Mouse (Mus musculus) kidney, postnatal 10 days (tissue): ENCODE data around the gene Gm20479.

Experiments
- DNase-seq: peaks from one replicate; pipeline ENCODE4 v3.0.0; 2021; ENCODE audit warnings: mixed read lengths

Gm20479 gene

DNA sequence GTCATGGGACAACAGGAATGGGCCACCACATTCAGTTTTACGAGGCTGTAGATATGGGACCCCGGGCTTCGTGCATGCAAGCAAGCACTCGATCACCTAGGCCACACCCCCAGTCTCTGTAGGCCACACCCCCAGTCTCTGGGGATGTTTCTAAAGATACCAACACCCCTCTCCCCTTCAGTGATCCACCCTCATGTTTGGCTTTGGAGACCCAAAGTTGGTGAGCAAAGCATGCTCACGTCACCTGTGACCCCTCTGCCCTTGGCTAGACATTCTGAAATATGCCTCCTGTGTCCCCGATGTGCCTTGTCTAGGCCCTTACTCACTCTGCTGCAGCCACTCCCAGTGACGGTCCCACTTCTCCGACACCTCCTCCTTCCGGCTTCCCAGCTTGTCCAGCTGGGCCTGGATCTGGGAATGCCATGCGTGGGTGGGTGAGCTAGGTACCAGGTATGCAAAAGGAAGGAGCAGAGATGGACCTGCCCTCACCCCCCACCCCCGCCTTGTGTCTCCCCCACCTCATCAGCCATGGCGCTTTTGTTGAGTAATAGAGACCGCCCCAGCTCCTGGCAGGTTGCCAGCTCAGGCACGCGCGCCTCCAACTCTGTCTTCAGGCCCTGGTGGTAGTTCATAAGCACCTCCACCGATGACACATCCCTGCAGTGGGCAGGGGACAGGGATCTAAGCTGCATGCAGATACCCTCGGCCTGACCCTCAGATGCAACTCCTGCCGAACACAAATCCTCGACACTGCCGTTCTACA is 9.0 kb upstream of the Gm20479 start:
- DNase-seq, result no peak

DNA sequence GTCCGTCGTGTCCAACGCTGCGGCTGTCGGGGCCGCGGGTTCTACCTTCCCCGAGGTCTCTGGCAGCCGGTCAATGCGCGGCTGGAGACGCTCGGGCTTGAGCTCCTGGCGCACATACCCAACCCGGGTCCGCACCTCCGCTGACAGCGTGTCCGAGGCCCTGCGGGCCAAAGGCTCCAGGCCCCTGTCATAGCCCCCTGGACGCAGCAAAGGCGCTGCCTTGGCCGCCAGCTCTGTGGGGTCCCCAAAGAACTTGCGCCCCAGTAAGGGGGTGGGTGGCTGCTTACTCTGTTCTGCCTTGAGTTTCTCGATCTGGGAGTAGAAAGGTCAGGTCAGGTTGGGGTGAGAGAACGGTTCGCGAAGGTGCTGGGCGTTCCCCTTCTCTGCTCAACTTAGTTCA is 7.2 kb upstream of the Gm20479 start:
- no peak for DNase-seq

DNA sequence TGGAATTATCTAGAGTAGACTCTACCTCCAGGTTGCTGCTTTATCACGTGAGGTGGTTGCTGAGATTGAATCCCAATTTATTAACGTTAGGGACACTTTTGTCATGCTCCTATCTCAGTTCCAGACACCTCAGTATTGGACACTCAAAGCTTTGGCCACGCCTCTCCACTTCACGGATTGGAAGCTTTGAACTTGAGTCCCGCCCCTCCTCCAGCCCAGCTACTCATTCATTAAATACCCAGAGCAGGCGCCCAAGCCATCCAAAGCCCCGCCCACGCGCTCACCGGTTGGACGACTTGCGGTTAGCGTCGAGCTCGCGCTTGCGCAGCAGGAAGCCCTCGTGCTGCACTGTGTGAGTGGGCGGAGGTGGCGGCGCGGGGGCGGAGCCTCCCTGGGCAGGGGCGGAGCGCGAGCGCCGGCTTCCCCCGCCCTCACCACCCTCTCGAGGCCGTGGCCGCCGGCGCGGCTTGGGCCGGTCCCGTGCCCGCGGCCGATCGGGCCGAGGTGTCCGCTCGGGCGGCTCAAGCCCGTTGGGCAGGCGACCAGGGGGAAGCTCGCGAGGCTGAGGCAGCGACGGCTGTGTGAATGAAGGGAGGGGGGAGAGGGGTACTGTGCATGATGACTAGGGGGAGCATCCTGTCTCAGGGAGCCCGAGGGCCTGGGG is 4.2 kb upstream of the Gm20479 start:
- DNase-seq, result peak; percentile 100

DNA sequence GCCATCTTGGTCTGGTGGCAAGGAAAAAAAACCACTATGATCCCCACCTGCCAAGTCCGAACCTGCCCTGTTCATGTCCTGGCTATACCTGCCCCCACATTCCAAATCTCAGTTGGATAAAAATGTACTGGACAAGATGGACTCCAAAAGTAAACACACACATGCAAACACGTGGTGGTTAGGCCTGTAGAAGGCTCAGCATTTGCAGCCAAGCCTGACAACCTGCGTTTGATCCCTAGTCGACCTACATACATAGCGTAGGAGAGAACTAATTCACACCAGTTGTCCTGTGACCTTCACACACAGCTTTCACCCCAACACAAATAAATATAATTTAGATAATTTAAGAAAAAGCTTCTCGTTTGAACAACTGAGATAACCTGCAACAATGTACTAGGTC is 3.5 kb upstream of the Gm20479 start:
- no peak for DNase-seq

DNA sequence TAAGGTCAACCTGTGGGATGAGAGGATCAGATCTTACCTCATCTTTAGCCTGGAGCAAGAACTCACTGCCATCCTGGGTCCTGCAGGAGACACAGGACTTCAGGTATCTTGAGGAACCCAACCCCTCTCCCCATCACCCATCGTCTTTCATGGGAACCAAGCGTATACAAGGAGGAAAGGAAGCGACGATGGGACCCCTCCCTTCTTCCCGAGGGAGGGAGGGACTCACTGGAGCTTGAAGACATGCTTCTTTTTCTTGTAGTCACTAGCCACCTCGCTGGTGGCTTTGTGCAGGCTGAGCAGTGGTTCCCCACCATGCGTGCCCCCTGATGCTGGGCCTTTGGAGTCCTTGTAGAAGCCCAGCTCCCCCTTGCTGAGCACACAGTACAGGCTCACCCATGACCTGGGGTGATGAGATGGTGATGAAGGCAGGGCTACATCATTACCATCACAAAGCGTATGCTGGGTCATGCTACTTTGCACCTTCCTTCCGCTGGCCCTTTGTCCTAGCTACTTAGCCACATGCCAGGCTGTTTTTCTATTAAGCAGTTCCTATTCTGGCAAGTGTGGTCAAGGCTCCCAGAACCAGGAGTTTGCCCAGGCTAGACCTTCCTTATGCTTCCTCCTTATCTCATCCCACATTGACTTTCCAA is 2.6 kb upstream of the Gm20479 start:
- no peak for DNase-seq

DNA sequence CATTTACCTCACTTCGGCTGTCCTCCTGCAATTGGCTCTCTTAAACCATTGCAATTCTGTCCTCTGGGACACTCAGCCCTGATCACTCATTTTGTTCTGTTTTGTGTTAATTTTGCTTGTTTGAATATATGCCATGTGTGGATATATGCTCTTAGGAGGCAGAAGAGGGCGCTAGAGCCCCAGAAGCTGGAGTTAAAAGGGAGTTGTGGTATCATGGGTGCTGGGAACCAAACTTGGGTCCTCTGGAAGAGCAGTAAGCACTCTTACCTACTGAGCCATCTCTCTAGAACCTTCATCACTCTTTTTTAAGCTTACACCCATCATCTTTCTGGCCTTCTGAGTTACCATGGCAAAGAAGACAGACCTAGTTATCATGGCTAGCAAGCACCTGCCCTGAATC is 1.9 kb upstream of the Gm20479 start:
- no peak for DNase-seq

DNA sequence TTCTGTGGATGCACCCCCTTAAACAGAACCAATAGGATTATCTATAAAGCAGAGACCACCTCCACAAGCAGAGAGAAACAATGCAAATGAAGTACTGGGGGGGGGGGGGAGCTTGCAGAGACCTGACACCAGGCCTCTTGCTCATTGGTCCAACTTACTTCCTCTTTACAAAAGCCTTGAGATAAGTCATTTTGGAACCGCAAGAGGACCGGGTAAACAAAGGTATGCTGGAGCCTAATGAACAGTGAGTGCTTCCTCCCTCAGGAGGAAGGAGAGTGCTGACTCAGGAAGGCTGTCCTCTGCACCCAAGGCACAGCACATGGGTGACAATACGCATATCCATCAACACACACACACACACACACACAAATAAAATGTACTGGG is 368 bp upstream of the Gm20479 start:
- DNase-seq, result no peak

DNA sequence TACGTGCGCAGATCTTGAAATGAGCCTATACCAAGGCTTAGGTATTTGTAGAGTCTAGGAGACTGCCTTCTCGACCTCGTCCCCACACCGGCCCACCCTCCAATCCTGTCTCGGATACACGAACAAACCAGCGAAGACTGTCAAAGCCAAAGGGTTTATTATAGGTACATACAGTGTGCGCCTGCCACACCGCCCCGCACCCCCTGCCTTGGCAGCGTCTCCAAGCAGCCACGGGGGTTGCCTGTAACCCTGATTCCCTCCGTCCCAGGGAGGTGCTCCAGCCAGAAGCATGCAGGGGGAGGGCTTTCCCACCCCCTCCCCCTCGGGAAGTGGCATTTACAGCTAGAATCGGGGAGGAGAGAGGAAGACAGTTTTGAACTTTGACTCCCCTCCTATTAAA is 971 bp downstream of the Gm20479 start:
- DNase-seq, result peak; percentile 82

DNA sequence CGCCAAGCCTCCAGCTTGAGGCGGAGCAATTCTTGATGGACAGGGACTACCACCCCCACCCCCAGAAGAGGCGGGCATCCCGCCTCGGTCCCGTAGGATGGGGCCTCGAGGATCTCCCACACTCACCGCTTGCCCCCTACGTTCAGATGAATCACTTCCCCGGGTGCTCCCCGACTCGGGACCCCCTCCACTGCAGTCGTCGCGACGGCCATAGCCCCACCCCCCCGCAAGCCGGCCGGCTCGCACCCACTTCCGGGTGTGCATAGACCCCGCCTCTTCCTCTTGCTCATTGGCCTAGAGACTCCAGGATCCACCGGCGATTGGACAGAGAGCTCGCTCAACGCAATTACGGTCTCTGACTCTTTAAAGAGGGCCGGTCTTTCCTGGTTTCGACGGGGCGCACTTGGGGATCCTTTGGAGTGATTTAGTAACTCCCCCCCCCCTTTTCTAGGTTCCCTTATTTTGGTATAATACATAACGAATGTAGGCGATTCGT is 1.4 kb downstream of the Gm20479 start, which contains the start of gene Shkbp1:
Gene Shkbp1 (minus strand): TSS at position 275 of the 496 bp plus-strand sequence.
- peak; percentile 93 for DNase-seq

DNA sequence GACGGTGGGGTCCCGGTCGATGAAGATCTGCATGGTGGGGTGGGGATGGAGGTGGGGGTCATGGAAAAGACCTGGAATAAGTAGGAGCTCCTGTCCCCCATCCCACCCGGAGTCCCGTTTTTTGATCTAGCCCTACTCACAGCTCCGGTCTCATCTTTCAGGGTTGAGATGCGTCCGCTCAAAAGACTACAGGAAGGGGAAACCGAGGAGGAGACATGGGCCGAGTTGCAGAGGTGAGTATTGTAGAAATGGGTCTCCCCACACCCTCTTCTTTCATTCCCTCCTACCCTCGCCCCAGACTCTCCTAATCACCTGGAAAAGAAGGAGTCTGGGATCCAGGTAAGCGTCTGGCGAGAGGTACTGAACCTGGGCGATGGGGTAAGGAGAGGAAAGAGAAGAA is 2.0 kb downstream of the Gm20479 start:
- no peak for DNase-seq

DNA sequence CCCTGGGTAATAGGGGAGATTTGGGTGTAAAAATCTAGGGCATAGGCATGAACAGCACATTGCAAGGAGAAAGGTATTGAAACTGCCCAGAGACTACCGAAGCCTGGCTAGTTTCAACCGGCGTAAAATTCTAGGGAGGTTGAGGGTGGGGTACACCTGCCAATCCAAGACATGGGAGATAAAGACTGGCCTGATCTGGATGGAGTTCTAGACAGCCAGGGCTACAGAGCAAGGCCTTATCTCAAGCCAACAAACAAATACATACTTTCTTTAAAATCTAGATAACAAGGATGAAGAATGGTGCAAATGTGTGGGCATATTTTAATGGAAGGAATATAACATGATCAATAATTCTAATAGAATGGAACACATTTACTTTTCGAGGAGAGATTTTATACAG is 2.4 kb downstream of the Gm20479 start:
- no peak for DNase-seq

DNA sequence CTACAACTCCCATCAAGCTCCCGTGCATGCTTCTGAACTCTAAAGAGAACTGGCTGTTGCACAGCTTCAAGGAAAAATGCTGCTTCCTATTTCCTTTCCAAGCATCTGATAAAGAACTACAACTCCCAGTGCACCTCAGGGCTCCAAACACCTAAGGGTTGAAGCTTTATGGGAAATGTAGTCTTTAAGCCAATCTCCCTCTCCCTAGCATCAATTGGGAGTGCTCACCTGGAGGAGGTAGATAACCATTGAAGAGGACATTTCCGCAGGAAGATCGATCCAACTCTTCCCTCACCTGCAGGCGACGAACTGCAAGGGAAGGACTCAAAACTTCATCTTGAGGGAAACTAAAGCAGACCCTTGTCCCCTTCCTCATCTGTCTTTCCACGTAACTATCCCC is 3.1 kb downstream of the Gm20479 start:
- DNase-seq, result no peak

DNA sequence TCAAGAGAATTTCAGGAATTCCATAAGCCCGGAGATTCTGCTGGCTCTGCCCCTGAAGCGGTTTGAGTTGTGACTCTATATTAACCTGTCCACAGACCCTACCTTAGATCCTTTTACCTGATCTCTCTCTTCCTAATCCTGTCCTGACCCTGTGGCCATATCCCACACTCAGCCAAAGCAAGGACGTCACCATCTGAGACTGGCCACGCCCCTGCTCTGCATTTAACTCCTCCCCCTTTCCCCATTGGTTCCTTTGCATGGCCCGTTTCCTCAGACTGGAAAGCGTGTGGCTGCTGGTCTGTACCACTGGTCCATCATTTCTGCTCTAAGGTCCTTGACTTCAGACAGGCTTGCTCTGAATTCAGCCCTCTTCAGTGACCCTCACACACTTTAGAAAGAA is 11.8 kb downstream of the Gm20479 start:
- no peak for DNase-seq

DNA sequence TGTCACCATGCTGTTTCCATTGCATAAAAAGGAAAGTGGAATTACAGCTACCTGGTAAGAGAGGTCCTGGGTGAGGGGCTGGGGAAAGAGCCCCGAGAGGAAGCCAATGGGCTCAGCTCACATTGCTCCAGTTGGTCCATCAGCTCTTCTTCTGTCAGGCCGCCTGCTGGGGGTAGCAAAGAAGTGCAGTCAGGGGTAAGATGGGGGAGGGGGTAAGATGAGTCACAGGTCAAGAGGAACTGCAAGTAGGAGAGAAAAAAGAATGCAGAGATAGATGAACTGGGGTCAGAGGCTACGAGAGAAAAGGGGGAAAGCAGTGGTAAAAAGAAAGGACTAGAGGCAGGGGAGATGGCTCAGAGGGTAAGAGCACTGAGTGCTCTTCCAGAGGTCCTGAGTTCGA is 14.6 kb downstream of the Gm20479 start:
- DNase-seq, result no peak

DNA sequence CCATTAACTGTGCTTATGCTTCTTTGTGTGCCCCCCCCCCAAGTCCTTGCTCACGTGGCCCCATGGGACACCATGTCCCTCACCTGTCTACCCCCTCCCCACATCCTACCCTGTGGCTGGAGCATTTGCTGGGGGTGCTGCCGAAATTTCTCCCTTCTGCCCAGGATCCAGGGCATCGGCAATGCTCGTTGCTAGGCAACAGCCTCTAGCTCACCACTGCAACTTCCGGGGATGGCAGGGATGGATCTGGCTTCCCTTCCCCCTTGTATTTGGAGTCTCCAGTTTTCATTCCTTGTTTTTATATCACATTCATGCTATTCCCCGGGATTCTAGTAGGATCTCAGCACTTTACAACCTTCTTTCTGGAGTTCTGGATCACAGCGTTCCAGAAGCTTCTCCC is 17.7 kb downstream of the Gm20479 start:
- no peak for DNase-seq

DNA sequence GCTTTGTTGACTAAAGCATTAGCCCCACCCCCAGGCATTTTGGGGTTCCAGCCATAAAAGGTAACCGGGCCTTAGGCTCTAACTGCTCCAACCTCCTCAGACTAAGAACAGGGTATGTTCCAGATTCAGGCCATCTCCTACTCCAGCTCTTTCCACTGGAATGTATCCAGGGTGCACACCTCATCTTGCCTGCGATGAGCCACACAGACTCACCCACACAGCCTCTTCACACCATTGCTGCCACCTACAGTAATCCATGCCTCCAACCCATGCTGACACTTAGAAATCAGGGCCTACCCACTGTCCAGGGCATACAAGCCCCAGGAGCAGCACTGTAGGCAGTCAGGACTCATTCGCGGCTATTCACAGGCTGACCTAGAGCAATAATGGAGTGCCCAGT is 18.1 kb downstream of the Gm20479 start:
- no peak for DNase-seq

DNA sequence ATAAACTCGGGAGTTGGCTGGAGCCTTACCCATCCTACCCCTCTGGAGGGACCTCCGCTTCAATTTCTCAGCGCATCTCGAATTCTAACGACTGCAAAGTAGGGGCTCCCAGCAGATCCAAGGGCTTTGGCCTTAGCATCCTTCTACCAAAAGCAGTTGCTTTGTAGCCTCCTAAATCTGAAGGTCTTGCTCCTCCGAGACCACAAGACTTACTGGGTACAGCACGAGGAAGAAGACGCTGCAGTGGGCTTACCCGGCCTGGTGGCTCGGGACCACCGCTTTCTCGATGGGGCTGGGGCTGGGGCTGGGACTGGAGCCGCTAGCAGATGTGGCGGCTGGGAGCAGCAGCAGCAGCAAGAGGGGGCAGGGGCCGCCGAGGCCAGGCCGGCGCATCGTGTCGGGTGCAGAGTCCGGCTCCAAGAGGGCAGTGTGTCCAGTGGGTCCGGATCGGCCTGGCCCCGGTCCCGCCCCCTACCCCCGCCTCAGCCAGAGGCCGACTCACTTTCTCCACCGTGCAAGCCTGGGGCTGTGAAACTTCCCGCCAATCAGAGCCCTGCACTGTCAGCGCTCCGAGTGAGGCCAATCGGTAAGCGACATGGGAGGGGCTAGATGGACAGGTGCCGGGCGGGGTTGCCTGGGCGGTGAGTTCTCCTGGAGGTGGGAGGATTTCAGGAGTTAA is 19.9 kb downstream of the Gm20479 start, which contains the start of gene Ltbp4:
Gene Ltbp4 (minus strand): TSS at position 518 of the 679 bp plus-strand sequence.
- peak; percentile 82 for DNase-seq

DNA sequence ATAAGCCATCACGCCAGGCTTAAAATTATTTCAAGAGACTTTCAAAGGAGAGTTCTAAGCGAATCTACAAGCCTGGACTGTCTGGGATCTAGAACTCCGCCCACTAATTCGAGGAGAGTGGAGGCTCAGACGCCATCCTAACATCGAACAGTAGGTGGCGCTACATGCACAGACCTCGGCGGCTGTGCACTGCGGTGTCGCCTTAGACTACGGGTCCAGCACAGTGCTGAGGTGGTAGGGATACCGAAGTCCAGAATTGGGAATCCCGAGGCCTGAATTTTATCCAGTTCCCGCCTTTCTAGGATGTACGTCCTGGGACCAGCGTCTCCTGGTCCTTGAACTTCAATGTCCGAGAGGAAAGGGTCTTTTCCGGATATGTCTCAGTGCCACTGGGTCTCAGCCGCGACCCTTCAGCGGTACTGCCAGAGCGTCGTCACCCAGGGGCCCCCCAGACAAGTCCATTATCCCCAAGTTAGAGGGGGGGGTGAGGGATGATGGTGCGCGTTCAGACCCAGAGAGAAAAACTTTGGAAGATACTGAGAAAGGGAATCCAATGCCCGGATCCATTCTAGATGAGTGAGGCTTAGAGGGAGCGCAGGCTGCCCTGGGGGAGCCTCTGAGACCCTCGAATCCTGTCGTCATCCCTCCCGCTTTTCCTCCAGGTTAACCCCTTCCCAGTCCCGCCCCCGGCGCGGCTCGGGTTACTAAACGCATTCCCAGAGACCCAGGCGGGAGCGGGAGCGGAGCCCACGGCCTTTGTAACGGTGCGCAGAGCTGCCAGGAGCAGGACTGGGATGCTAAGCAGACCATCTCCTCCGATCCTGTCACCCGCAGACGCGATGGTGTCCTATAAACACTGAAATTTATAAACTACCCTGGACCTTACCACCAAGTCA is 21.0 kb downstream of the Gm20479 start:
- peak; percentile 95 for DNase-seq

DNA sequence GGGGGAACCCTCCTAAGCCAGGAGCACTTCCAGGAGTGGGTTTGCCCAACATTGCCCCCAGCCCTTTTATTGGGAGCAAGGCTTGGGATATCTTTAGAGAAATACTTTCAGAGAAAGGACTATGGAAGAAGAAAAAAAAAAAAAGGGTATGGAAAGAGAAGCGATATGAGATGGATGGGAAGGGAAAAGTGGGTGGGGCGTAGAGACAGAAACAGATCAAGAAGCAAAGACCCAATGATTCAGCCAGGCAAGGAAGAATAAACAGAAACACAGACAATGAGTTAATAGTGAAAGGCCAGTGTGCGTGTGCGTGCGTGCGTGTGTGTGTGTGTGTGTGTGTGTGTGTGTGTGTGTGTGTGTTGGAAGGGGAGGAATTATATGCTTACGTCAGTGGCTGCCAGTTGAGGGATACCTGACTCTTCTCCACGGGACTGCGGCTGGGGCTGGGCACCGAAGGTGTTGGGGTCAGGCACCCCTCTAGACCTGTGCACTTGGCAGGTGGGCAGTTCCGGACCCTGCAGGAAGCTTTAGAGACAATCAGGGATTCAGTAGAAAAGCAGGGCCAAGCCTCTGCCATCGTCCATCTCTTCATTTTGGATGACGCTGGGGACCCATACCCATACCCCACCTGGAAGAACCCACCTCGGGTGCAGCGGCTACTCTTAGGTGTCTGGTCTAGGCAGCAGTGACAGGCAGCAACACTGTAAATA is 22.1 kb downstream of the Gm20479 start:
- no peak for DNase-seq

DNA sequence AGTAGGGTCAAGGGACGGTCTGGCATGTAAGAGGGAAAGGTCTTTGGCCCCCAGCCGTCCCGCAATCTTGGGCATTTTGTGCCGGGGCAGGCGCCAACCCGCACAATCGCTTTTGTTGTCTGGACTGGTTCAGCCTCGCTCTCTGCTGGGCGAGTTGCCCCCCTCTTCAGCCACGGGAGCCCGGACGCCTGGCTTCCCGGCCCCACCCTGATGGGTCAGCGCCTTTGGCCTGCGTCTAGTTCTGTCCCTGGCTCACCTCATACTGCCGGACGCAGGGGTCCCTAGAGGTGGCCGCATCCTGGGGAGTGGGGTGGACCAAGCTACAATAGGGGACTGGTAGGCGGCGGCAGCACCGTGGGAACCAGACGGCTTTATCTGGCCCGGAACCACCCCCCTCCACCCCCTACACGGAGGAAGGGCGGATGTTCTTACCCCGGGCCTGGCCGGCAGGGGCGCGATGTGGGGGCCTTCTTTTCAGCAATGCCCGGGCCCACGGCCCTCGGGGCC is 22.8 kb downstream of the Gm20479 start:
- peak; percentile 72 for DNase-seq

DNA sequence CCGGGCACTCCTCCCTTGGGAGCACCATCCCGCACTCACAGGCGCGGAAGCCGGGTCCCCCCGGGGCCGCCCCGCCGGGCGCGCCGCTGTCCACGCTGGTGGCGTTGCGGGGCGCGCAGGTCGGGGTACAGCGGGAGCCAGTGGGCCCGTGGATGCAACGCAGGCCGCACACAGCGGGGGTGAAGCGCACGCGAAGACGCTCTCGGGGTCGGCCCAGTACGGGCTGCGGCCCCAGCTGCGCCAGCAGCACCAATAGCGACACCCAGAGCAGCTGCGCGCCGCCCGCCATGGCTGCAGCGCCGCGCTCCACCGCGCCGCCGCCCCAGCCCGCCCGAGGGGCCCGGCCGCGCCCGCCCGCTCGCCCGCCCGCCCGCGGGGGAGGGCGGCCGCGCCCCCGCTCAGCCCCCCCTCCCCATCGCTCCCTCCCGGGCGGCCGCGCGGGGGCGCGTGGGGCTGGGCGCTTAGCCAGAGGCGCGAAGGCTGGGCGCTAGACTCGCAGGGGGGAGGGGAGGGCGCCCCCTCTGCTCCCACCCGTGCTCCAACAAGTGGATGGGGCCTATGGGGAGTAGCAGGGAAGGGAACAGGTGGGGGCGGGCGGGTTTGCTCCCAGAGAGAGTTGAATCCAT is 23.8 kb downstream of the Gm20479 start:
- peak; percentile 72 for DNase-seq
